Mouse (Mus musculus) left cerebral cortex, postnatal 14 days (tissue): ENCODE results near the gene Fgf2. TPM values are rescaled to one million over a fixed set of nuclear protein-coding genes. Genes with fewer than 3 reads are reported as not detected.
A peak's percentile ranks its signal among the peaks of the same experiment; 100 is the strongest.

ENCODE experiments used
- DNase-seq, 2 experiments: peaks; one replicate each; pipeline ENCODE4 v3.0.0; 2021 to 2022; ENCODE audit warnings: low spot score in 2 of 2, mixed read lengths in 1 of 2
- intact Hi-C: fragments of 180-260 bp; cut with DNase I; formaldehyde crosslinking; loops from one replicate; pipeline ENCODE4 v1.15.1; 2025
- total RNA-seq, 2 experiments: library from RNA; stranded (reverse); gene quantifications; 2 replicates each; pipeline ENCODE4 v1.2.3; 2021

The Fgf2 gene
- total RNA-seq, 2 experiments from 2014 or later, result 3.1 to 4.1 TPM

DNA sequence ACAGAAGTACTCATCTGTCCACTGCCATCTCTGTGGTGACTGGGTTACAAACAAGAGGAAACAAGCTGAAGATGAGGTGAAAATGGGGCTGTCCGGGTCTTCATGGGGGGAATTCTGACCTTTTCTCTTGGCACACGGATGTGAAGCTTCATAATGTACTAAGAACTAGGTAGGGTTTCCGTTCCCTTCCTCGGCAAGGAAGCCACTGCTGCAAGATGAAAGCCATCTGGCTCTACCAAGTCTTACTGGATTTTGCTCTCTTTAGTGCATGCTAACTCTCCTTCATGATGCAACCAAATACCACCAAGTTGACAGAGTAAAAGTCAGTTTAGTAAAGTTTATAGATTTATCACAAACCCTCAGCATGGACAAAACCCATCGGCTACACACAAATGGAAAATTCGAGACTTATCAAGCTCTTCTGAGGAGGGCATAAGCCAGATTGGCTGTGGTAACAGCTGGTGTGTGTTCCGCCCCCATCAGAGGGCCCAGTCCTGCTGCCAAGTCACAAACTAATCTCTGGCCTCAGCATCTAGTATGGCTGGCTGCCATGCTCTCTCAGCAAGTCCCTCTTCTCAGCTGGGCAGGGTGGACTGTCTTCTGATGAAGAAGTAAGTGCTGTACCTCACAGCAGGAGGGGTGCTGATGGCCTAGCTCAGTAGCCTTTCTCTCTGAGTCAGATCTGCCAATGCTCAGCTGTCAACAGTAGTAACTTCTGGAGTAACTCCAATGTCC lies 50.7 kb downstream of the Fgf2 start:
- intact Hi-C loops, result no loop called here
- DNase-seq, result no peak

DNA sequence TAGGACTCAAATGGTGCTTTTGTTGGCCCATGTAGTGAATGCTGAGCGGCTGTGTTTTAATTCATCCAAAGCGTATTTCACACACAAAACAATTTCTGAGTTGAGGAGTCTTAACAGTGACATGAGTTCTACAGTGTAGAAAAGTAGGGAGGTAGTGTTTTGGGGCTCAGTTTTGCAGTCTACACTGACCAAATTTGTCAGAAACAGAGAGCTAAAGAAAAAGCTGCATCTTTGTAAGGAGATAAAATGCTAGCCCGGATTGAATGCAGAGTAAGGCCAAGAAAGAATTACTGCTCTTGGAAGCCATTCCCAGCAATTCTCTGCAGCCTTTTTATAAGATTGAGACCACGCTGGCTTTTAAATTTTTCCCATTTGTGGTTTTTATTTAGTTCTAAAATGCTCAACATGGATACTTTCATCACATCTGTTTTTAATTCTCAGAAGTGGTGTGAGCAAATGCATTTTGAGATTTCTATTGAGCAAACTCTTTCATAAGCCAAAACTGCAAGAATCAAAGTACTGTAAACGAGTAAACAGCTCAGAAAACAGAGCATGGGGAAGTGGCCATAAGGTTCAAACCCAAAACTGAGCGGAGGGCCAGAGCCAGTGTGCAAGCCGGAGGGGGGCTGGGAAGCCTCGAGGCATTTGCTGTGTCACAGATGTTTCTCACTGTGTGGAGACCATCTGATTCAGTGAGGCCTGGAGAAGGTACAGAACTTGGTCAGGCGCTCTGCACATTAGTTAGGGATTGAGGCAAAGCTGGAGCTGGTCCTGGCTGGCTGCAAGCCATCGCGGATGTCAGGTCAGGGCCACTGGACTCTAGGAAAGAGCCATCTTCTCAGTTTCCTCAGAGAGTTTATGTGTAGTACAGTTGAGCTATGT lies 53.8 kb downstream of the Fgf2 start:
- no peak for DNase-seq
- intact Hi-C loops, result no loop called here

GRCm38 (mm10) chr3:37407598-37407997 lies 59.5 kb downstream of the Fgf2 start:
- no peak for DNase-seq
- intact Hi-C loops, result no loop called here

GRCm38 (mm10) chr3:37413446-37413845 lies 65.3 kb downstream of the Fgf2 start:
- DNase-seq, result no peak
- intact Hi-C loops, result loop anchor here (5.0 kb wide), 1 partner anchor 91 kb away; no protein-coding TSS in a partner anchor

- intact Hi-C loops, result loop anchor here (2.0 to 5.0 kb wide), 2 partner anchors 92 to 196 kb away; no protein-coding TSS in a partner anchor
- peak; percentile 87 to 91 for DNase-seq
Measured at GRCm38 (mm10) chr3:37414413-37414960, 66.3 kb downstream of the Fgf2 start.

GRCm38 (mm10) chr3:37418341-37418740 lies 70.2 kb downstream of the Fgf2 start:
- no peak for DNase-seq
- intact Hi-C loops, result loop anchor here (5.0 kb wide), 2 partner anchors 76 to 106 kb away; partner anchors contain the start of genes Bbs12 and Cetn4

- peak; percentile 71 to 88 for DNase-seq
- intact Hi-C loops, result loop anchor here (5.0 kb wide), 2 partner anchors 77 to 107 kb away; partner anchors contain the start of genes Bbs12 and Cetn4
Measured at GRCm38 (mm10) chr3:37418961-37419457, 70.9 kb downstream of the Fgf2 start.

DNA sequence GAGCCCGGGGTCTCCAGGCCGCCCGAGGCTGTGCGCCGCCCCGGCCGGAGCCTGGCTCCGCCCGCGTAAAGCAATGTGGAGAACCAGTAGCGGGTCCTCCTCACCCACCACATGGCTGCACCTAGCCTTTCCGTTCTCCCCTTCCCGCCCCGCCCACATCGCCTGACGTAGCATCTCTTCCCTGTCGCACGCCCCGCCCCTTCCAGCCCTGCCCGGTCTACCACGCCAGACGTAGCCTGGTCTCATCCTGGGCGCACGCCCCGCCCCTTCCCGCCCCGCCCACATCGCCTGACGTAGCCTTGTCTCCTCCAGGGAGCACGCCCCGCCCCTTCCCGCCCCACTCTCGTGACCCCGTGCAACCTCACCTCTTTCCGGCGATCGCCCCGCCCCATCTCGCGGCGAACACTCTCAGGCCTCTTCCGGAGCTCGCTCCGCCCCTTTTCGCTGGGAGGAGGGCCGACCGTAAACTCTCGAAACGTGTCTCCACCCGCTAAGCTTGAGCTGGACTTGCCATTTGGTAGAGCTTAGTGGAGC lies 71.4 kb downstream of the Fgf2 start, which contains the start of gene Spata5:
Gene Spata5, plus strand, starts transcription at position 439 of the 534 bp plus-strand sequence.
- intact Hi-C loops, result loop anchor here (5.0 kb wide), 2 partner anchors 77 to 107 kb away; partner anchors contain the start of genes Bbs12 and Cetn4
- DNase-seq, result peak; percentile 95 to 98

DNA sequence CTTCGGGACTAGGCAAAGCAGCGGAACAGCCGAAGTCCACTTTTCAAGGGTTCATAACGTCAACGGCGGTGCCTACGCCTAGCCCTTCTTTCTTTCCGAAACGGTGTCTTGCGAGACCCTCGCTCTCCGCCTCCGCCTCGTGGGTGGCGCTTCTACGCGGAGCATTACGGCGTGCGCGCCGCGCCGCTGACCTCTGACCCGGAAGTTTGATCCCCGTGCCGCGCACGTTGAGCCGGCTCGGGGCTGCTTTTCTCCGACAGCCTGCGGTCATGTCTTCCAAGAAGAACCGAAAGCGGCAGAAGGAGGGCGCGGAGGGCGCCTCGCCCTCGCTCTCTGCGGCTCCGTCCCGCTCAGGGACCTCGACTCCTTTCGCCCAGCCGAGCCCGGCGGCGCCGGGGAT lies 71.9 kb downstream of the Fgf2 start, which contains the start of gene Nudt6:
Gene Nudt6, minus strand, starts transcription at position 140 of the 400 bp plus-strand sequence.
- DNase-seq, result peak; percentile 93 to 94
- intact Hi-C loops, result no loop called here

GRCm38 (mm10) chr3:37420641-37421040 lies 72.5 kb downstream of the Fgf2 start:
- DNase-seq, result peak; percentile 26 to 34
- intact Hi-C loops, result no loop called here

DNA sequence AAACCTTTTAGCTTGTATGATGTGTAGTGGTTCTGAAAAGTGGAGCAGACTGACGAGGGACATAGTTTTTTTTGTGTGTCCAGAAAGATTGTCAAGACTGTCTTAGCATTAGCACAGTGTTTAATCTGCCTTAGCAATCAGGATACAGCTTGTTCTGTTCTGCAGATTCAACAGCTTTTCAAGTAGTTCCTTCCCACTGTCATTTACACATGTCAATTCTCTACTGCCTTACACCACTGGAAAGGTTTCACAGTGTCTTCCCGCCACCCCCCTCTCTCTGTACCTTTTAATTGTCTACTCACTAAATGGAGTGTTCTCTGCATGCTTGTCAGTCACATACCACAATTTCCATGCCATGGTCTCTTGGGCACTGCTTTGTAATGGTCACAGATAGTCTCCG lies 73.0 kb downstream of the Fgf2 start:
- intact Hi-C loops, result no loop called here

DNA sequence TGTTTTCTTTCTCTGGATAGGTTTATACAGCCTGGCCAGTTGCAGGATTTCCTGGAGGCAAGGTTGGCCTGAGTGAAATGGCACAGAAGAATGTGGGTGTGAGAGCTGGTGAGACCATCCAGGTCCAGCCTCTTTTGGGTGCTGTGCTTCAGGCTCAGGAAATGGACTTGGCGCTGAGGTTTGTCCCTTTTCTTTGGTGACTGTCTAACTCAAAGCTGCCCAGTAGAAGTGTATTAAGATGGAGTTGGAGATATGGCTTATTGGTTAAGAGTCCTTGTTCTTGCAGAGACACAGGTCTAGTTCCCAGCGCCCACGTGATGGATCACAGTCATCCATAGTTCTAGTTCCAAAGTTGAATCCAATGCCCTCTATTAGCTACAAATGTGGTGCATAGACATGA lies 77.9 kb downstream of the Fgf2 start:
- intact Hi-C loops, result no loop called here
- DNase-seq, result no peak

More for the DNA sequence above, 73.0 kb downstream of the Fgf2 start:
- no peak for DNase-seq

DNA sequence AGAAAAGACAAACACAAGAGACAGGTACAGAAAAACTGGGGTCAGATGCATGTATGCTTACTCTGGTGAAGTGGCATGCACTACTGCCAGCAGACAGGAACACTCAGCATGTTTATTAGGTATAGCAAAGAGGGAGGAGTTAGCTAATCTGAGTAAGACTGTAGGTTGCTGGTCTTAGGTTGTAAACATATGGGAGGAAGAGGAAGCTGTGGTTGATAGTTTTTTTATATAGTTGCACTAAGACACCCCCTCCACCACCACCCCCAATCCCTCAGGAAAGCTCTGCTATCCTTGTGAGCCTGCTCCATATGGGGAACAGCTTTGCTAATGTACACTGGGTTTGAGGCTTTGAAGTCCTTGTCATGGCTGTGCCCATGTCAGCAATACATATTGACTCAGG lies 82.2 kb downstream of the Fgf2 start:
- intact Hi-C loops, result no loop called here
- no peak for DNase-seq

GRCm38 (mm10) chr3:37439770-37440169 lies 91.6 kb downstream of the Fgf2 start:
- DNase-seq, result no peak
- intact Hi-C loops, result no loop called here

GRCm38 (mm10) chr3:37443409-37443808 lies 95.3 kb downstream of the Fgf2 start:
- intact Hi-C loops, result no loop called here
- DNase-seq, result no peak

DNA sequence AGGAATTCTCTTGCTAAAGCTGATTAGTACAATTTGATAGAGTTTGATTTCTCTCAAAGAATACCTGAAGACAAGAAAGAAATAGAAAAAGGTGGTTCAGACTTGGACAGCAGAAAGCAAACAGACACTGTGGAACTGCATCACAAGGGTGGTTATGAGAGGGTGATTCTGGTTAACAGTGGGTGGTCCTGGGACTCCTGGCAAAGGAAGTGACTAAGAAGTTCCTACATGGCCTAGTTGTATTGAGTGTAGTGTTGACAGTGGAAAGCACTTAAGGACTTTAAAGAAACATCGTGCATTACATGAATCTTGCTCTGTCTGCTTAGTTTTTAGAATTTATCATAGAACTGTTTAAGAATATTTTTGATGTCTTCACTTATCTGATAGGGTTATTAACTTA lies 107.8 kb downstream of the Fgf2 start:
- DNase-seq, result no peak
- intact Hi-C loops, result no loop called here
